Mouse (Mus musculus) hindbrain, postnatal 0 days (tissue): ENCODE measurements around the gene Baz1b. TPM values are rescaled to one million over a fixed set of nuclear protein-coding genes. Genes with fewer than 3 reads are reported as not detected.

Experiments
- ATAC-seq: fragments of 200-750 bp; cut with Nextera tagmentation; 2 replicates; pipeline ENCODE4 v1.8.0; 2017; ENCODE audit warnings: mild to moderate bottlenecking, moderate TSS enrichment, moderate library complexity
- DNase-seq: peaks from one replicate; pipeline ENCODE4 v3.0.0-alpha.2; 2015; ENCODE audit warnings: low spot score
- H3K27ac ChIP-seq: fragments of 300-500 bp; sonication (generic); 2 replicates; pipeline ENCODE4 v1.5.1; 2014; ENCODE audit warnings: mild to moderate bottlenecking
- H3K27me3 ChIP-seq: fragments of 300-500 bp; sonication (generic); 2 replicates; pipeline ENCODE4 v1.6.1; 2014; ENCODE audit warnings: low read length, mixed read lengths; ENCODE audit not compliant: insufficient read depth
- H3K36me3 ChIP-seq: fragments of 300-500 bp; sonication (generic); 2 replicates; pipeline ENCODE4 v1.6.1; 2014; ENCODE audit warnings: low read length, mixed read lengths; ENCODE audit not compliant: insufficient read depth
- H3K4me1 ChIP-seq: fragments of 300-500 bp; sonication (generic); 2 replicates; pipeline ENCODE4 v1.6.1; 2014; ENCODE audit warnings: antibody characterized with exemption, low read length, mixed read lengths; ENCODE audit not compliant: insufficient read depth
- H3K4me2 ChIP-seq: fragments of 300-500 bp; sonication (generic); 2 replicates; pipeline ENCODE4 v1.6.1; 2014; ENCODE audit warnings: low read depth, mild to moderate bottlenecking, low read length, moderate library complexity, mixed read lengths
- H3K4me3 ChIP-seq: fragments of 300-500 bp; sonication (generic); 2 replicates; pipeline ENCODE4 v1.5.1; 2014; ENCODE audit warnings: low read length
- H3K9ac ChIP-seq: fragments of 300-500 bp; sonication (generic); replicated peaks from 2 replicates; pipeline ENCODE4 v1.6.1; 2014; ENCODE audit warnings: mild to moderate bottlenecking, low read length, moderate library complexity, mixed read lengths
- H3K9me3 ChIP-seq: fragments of 300-500 bp; sonication (generic); 2 replicates; pipeline ENCODE4 v1.6.1; 2016; ENCODE audit warnings: low read length, mixed read lengths
- CTCF ChIP-seq: IDR thresholded peaks from 2 replicates; pipeline ENCODE4 v1.5.1; 2016; ENCODE audit warnings: antibody characterized with exemption, control low read depth, low read depth
- WGBS: fragments of 180-500 bp; shearing (Covaris S2); extraction: QIAGEN DNeasy Blood & Tissue Kit; methylation state at CpG from one replicate; pipeline ENCODE4 v1.1.7; 2014; 5-methylcytosine and 5-hydroxymethylcytosine counted together
- microRNA-seq, 2 experiments: library from miRNA; unstranded; fragments of <30 nt; microRNA quantifications; one replicate each; pipeline ENCODE4; 2016
- polyA plus RNA-seq: library from polyadenylated mRNA; unstranded; fragments of >200 nt; fragmentation: Nextera tagmentation; extraction: Ambion mirVana; gene quantifications from 2 replicates; pipeline ENCODE4 v1.2.1, GENCODE M21; 2015
- total RNA-seq: library from RNA; depleted of rRNA; stranded (reverse); fragments of >200 nt; gene quantifications from 2 replicates; pipeline ENCODE4 v1.2.3, GENCODE M21; 2014; rRNA removed

Gene Baz1b
- total and polyA plus RNA-seq, 2 experiments from 2014 or later: 15.8 to 42.9 TPM

GRCm38 (mm10) chr5:135292001-135292400 is 104.9 kb downstream of the Baz1b start:
- 98% methylated on average over 2 of the region's 2 CpGs for WGBS
- H3K4me2 ChIP-seq: no peak overlapping the region
- no peak overlapping the region for H3K4me3 ChIP-seq
- H3K27ac ChIP-seq: no peak overlapping the region
- no peaks in the 10 kb centered on the region for H3K27me3 ChIP-seq
- no peaks in the 10 kb centered on the region for H3K36me3 ChIP-seq
- no peak for ATAC-seq
- no peak overlapping the region for H3K9ac ChIP-seq
- no peaks in the 10 kb centered on the region for H3K9me3 ChIP-seq
- no peak for TF ChIP-seq CTCF
- no peaks in the 10 kb centered on the region for H3K4me1 ChIP-seq
- DNase-seq: no peak

Small RNA genes lying within 50 kb of the gene (microRNA-seq; reads per million reads assigned to microRNA genes)
- gene Gm25315: 0 reads per million in 2 experiments

Other genes with a start within 250 kb of the Baz1b start
- not detected in 2 replicates for gene Cldn4, start 240.3 kb upstream of the Baz1b start, total RNA-seq
- gene Cldn4, start 240.3 kb upstream of the Baz1b start, polyA plus RNA-seq: not detected in 2 replicates
- gene Cldn3, start 201.1 kb upstream of the Baz1b start, total RNA-seq: 3.6 and 10.5 TPM in 2 replicates
- 4.7 and 5.9 TPM in 2 replicates for gene Cldn3, start 201.1 kb upstream of the Baz1b start, polyA plus RNA-seq
- 60.7 and 72.4 TPM in 2 replicates for gene Abhd11, start 178.1 kb upstream of the Baz1b start, total RNA-seq
- gene Abhd11, start 178.1 kb upstream of the Baz1b start, polyA plus RNA-seq: 81.7 and 83.7 TPM in 2 replicates
- 141 and 149 TPM in 2 replicates for gene Stx1a, start 163.8 kb upstream of the Baz1b start, total RNA-seq
- 118 and 126 TPM in 2 replicates for gene Stx1a, start 163.8 kb upstream of the Baz1b start, polyA plus RNA-seq
- gene Dnajc30, start 123.1 kb upstream of the Baz1b start, total RNA-seq: 14.7 and 19.6 TPM in 2 replicates
- gene Dnajc30, start 123.1 kb upstream of the Baz1b start, polyA plus RNA-seq: 43.4 and 45.3 TPM in 2 replicates
- gene Bud23, start 122.3 kb upstream of the Baz1b start, total RNA-seq: 44.8 and 52.2 TPM in 2 replicates
- gene Bud23, start 122.3 kb upstream of the Baz1b start, polyA plus RNA-seq: 64.5 TPM in 2 replicates
- gene Vps37d, start 109.0 kb upstream of the Baz1b start, total RNA-seq: 97.1 and 100 TPM in 2 replicates
- gene Vps37d, start 109.0 kb upstream of the Baz1b start, polyA plus RNA-seq: 28.6 and 30.0 TPM in 2 replicates
- 0.58 and 2.3 TPM in 2 replicates for gene Mlxipl, start 97.4 kb upstream of the Baz1b start, total RNA-seq
- gene Mlxipl, start 97.4 kb upstream of the Baz1b start, polyA plus RNA-seq: 0.86 and 1.4 TPM in 2 replicates
- gene Tbl2, start 37.6 kb upstream of the Baz1b start, total RNA-seq: 36.9 and 43.7 TPM in 2 replicates
- 10.7 and 12.3 TPM in 2 replicates for gene Tbl2, start 37.6 kb upstream of the Baz1b start, polyA plus RNA-seq
- gene Bcl7b, start 19.0 kb upstream of the Baz1b start, total RNA-seq: 13.7 and 18.5 TPM in 2 replicates
- 32.5 and 36.4 TPM in 2 replicates for gene Bcl7b, start 19.0 kb upstream of the Baz1b start, polyA plus RNA-seq
- gene Fzd9, start 64.0 kb downstream of the Baz1b start, total RNA-seq: 35.1 and 49.8 TPM in 2 replicates
- 18.0 TPM in 2 replicates for gene Fzd9, start 64.0 kb downstream of the Baz1b start, polyA plus RNA-seq
- not detected in 2 replicates for gene Fkbp6, start 162.8 kb downstream of the Baz1b start, total RNA-seq
- 0.14 and 0.29 TPM in 2 replicates for gene Fkbp6, start 162.8 kb downstream of the Baz1b start, polyA plus RNA-seq
- gene Trim50, start 166.0 kb downstream of the Baz1b start, total RNA-seq: not detected in 2 replicates
- gene Trim50, start 166.0 kb downstream of the Baz1b start, polyA plus RNA-seq: 0.08 TPM in 1 of 2 replicates, not detected in the other
- 17.8 and 22.7 TPM in 2 replicates for gene Nsun5, start 182.7 kb downstream of the Baz1b start, total RNA-seq
- 18.1 and 19.1 TPM in 2 replicates for gene Nsun5, start 182.7 kb downstream of the Baz1b start, polyA plus RNA-seq
- 11.2 and 14.3 TPM in 2 replicates for gene Pom121, start 207.3 kb downstream of the Baz1b start, total RNA-seq
- gene Pom121, start 207.3 kb downstream of the Baz1b start, polyA plus RNA-seq: 7.5 TPM in 2 replicates